Mouse (Mus musculus): ENCODE measurements at regions not wholly inside any gene's neighbourhood (a gene's known extent, or its start where the extent isn't known, plus 50 kb on each side); places are given as distances from the start of the nearest gene placed in this dataset.

- Histone ChIP-seq H3K4me2 (ENCODE audit: low read depth, low read length, severe bottlenecking) (no peak overlapping the region), H3K4me1 (replicated peaks; ENCODE audit: control insufficient read depth, insufficient read depth, low read length) (peaks cover 10% of the 10 kb centered on the region), H3K9me3 (ENCODE audit: control insufficient read depth, low read length) (no peaks in the 10 kb centered on the region), H3K27me3 (ENCODE audit: control insufficient read depth, insufficient read depth, low read length) (no peaks in the 10 kb centered on the region), H3K9ac (ENCODE audit: low read length) (no peak overlapping the region), H3K36me3 (ENCODE audit: control insufficient read depth, insufficient read depth, low read length) (no peaks in the 10 kb centered on the region), H3K27ac (ENCODE audit: low read depth, low read length) (no peak overlapping the region), H3K4me3 (ENCODE audit: low read depth, low read length) (no peak overlapping the region)
- DNase-seq (ENCODE audit: low spot score), result no peak
- ATAC-seq (replicated peaks; ENCODE audit: low FRiP score), result peak; percentile 63
- WGBS, result 34% methylated on average over 5 of the region's 5 CpGs
Measured at GRCm38 (mm10) chr11:19073265-19073664, 54.5 kb upstream of the Meis1 start.

DNA sequence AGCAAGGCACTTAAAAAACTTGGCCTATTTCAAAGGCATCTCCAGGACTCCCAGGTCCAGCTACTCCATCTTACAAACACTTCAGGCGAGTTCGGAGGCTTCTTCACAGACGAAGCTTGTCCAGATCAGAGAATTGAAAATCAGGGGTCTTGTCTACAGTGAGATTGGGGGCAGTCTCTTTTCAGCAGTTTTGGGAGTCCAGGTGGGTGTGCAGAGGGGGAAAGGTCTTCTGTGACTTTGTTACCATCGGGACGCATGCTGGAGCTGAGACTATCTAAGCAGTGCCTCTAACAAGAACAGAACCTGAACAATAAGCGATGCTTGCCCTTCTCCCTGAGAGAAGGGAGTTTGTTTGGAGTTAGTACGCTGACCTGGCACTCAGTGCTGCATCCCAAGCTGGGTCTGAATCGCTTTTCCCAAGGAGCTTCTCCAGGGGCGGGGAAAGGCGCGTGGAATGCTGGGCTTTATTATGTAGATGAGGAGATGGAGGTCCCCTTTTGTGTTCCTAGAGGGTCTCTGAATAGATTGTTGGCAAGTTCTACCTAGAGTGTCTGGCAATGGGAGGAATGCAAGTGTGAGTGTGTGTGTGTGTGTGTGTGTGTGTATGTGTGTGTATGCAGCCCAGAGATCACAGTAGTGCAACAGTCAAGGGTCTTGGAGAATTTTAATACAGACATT lies 55.2 kb upstream of the Meis1 start:
- ATAC-seq (replicated peaks; ENCODE audit: low FRiP score) (peak; percentile 82), DNase-seq (ENCODE audit: low spot score) (peak; percentile 70)
- H3K27ac ChIP-seq (ENCODE audit: low read depth, low read length), result no peak overlapping the region

GRCm38 (mm10) chr11:19091101-19091857 lies 72.5 kb upstream of the Meis1 start:
- no peak overlapping the region for H3K27ac ChIP-seq (ENCODE audit: low read depth, low read length)
- H3K4me2 ChIP-seq (ENCODE audit: low read depth, low read length, severe bottlenecking), result no peak overlapping the region
- WGBS, result 85% methylated on average over 15 of the region's 15 CpGs
- ATAC-seq (replicated peaks; ENCODE audit: low FRiP score) (no peak), DNase-seq (ENCODE audit: low spot score) (no peak)
- no peak overlapping the region for H3K9ac ChIP-seq (ENCODE audit: low read length)
- H3K4me1 ChIP-seq (replicated peaks; ENCODE audit: control insufficient read depth, insufficient read depth, low read length), result peaks cover 8% of the 10 kb centered on the region
- no peaks in the 10 kb centered on the region for H3K36me3 ChIP-seq (ENCODE audit: control insufficient read depth, insufficient read depth, low read length)
- no peak overlapping the region for H3K4me3 ChIP-seq (ENCODE audit: low read depth, low read length)
- no peaks in the 10 kb centered on the region for H3K9me3 ChIP-seq (ENCODE audit: control insufficient read depth, low read length)
- peaks cover 37% of the 10 kb centered on the region for H3K27me3 ChIP-seq (ENCODE audit: control insufficient read depth, insufficient read depth, low read length)

More for the DNA sequence above, 55.2 kb upstream of the Meis1 start:
- Histone ChIP-seq H3K9me3 (ENCODE audit: control insufficient read depth, low read length) (no peaks in the 10 kb centered on the region), H3K27me3 (ENCODE audit: control insufficient read depth, insufficient read depth, low read length) (no peaks in the 10 kb centered on the region), H3K4me3 (ENCODE audit: low read depth, low read length) (no peak overlapping the region), H3K4me1 (replicated peaks; ENCODE audit: control insufficient read depth, insufficient read depth, low read length) (peaks cover 10% of the 10 kb centered on the region), H3K36me3 (ENCODE audit: control insufficient read depth, insufficient read depth, low read length) (no peaks in the 10 kb centered on the region), H3K9ac (ENCODE audit: low read length) (no peak overlapping the region; the same call in 1 of the 2 replicates), H3K4me2 (ENCODE audit: low read depth, low read length, severe bottlenecking) (no peak overlapping the region)
- WGBS, result 17% methylated on average over 11 of the region's 11 CpGs

DNA sequence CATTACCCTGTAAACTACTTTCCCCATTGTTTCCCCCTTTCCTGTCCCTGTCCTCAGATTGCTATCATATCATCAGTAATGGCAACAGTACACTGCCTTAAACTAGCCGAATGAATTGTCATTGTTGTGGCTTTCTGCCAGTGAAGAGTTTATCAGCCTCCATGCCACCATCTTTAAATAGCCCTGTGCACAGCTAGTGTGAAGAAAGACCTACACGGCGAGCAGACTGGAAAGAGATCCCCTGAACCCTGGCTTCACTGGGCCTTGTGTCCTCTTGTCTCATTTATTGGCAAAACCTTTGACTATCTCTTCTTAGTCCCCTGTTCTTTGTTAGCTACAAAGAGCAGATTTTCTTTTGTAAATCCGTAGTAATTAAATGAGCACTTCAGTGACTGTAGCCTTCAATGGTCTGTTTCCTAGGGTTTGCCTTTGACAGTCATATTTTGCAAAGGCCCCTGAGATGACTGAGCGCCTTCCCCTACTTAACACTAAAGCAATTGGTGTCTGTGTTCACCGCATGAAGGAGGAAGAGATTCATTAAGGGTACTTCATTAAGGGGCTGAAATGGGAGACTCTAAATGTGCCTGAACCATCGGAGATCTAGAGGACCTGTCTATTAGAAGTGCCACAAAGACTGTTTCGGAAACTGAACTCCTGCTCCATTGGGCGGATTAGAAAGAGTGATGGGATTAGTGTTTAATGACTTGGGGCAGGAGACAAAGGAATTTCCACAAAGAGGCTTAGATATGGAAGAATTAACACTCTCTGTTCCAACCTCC lies 74.4 kb upstream of the Meis1 start:
- no peak overlapping the region for H3K4me2 ChIP-seq (ENCODE audit: low read depth, low read length, severe bottlenecking)
- peak; percentile 83 for ATAC-seq (replicated peaks; ENCODE audit: low FRiP score)
- DNase-seq (ENCODE audit: low spot score), result peak; percentile 55
- no peak overlapping the region for H3K9ac ChIP-seq (ENCODE audit: low read length)
- no peaks in the 10 kb centered on the region for H3K9me3 ChIP-seq (ENCODE audit: control insufficient read depth, low read length)
- no peak overlapping the region for H3K27ac ChIP-seq (ENCODE audit: low read depth, low read length)
- H3K4me3 ChIP-seq (ENCODE audit: low read depth, low read length), result no peak overlapping the region
- WGBS, result 14% methylated on average over 9 of the region's 9 CpGs
- peaks cover 50% of the 10 kb centered on the region for H3K27me3 ChIP-seq (ENCODE audit: control insufficient read depth, insufficient read depth, low read length)
- H3K36me3 ChIP-seq (ENCODE audit: control insufficient read depth, insufficient read depth, low read length), result no peaks in the 10 kb centered on the region
- H3K4me1 ChIP-seq (replicated peaks; ENCODE audit: control insufficient read depth, insufficient read depth, low read length), result peaks cover 8% of the 10 kb centered on the region

DNA sequence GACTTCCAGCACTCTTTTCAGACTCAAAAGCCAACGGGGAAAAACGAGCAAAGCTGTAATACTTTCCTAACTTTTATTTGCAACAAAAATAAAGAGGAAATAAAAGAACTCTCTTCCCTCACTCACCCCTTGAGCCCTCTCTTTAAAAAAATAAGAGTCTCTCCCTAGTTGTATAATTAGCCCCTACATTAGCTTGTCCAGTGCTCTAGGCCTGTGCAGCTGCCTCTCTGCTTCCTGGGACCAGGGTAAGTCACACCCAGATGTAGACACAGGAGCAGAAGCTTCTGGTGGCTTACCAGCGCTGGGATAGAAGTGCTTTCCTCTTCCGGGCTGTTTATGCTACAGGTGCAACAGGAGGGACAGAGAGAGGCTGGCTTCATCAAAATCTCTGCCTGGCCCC lies 75.0 kb upstream of the Meis1 start:
- 12% methylated on average over 4 of the region's 4 CpGs for WGBS
- Histone ChIP-seq H3K4me2 (ENCODE audit: low read depth, low read length, severe bottlenecking) (no peak overlapping the region), H3K4me1 (replicated peaks; ENCODE audit: control insufficient read depth, insufficient read depth, low read length) (peaks cover 8% of the 10 kb centered on the region), H3K36me3 (ENCODE audit: control insufficient read depth, insufficient read depth, low read length) (no peaks in the 10 kb centered on the region), H3K27ac (ENCODE audit: low read depth, low read length) (no peak overlapping the region), H3K27me3 (ENCODE audit: control insufficient read depth, insufficient read depth, low read length) (peaks cover 53% of the 10 kb centered on the region), H3K9ac (ENCODE audit: low read length) (no peak overlapping the region), H3K4me3 (ENCODE audit: low read depth, low read length) (no peak overlapping the region), H3K9me3 (ENCODE audit: control insufficient read depth, low read length) (no peaks in the 10 kb centered on the region)
- ATAC-seq (replicated peaks; ENCODE audit: low FRiP score) (peak; percentile 70), DNase-seq (ENCODE audit: low spot score) (no peak)

DNA sequence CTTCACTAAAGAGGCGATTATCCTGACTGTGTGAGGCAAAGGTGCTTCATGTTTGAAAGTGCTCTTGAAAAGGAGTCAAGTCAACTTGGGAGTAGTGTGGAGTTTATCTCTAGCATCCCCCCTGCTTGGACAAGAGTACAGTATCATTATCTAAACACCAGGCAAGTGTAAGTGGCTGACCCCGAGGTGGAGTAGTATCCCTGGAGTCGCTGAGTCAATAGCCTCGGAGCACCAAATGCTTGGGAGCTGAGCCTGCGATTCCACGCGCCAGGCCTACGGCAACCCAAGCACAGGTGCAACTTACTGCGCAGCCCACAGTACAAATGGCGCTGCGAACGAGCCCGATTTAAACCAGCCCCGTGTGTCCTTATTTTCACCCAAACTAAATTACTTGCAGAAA lies 75.4 kb upstream of the Meis1 start:
- peaks cover 53% of the 10 kb centered on the region for H3K27me3 ChIP-seq (ENCODE audit: control insufficient read depth, insufficient read depth, low read length)

GRCm38 (mm10) chr11:19102981-19103568 lies 84.3 kb upstream of the Meis1 start:
- Histone ChIP-seq H3K9me3 (ENCODE audit: control insufficient read depth, low read length) (no peaks in the 10 kb centered on the region), H3K4me2 (ENCODE audit: low read depth, low read length, severe bottlenecking) (no peak overlapping the region), H3K4me3 (ENCODE audit: low read depth, low read length) (no peak overlapping the region), H3K36me3 (ENCODE audit: control insufficient read depth, insufficient read depth, low read length) (no peaks in the 10 kb centered on the region), H3K27ac (ENCODE audit: low read depth, low read length) (no peak overlapping the region), H3K27me3 (ENCODE audit: control insufficient read depth, insufficient read depth, low read length) (peaks cover 18% of the 10 kb centered on the region), H3K4me1 (replicated peaks; ENCODE audit: control insufficient read depth, insufficient read depth, low read length) (no peaks in the 10 kb centered on the region; the same call in 1 of the 2 replicates), H3K9ac (ENCODE audit: low read length) (no peak overlapping the region)
- 23% methylated on average over 7 of the region's 7 CpGs for WGBS
- DNase-seq (ENCODE audit: low spot score), result no peak
- no peak for ATAC-seq (replicated peaks; ENCODE audit: low FRiP score)

More for the DNA sequence above, 75.4 kb upstream of the Meis1 start:
- Histone ChIP-seq H3K4me2 (ENCODE audit: low read depth, low read length, severe bottlenecking) (no peak overlapping the region), H3K9ac (ENCODE audit: low read length) (no peak overlapping the region), H3K9me3 (ENCODE audit: control insufficient read depth, low read length) (no peaks in the 10 kb centered on the region), H3K4me1 (replicated peaks; ENCODE audit: control insufficient read depth, insufficient read depth, low read length) (peaks cover 8% of the 10 kb centered on the region), H3K4me3 (ENCODE audit: low read depth, low read length) (no peak overlapping the region), H3K27ac (ENCODE audit: low read depth, low read length) (no peak overlapping the region), H3K36me3 (ENCODE audit: control insufficient read depth, insufficient read depth, low read length) (no peaks in the 10 kb centered on the region)
- ATAC-seq (replicated peaks; ENCODE audit: low FRiP score) (no peak), DNase-seq (ENCODE audit: low spot score) (peak; percentile 53)
- 56% methylated on average over 14 of the region's 14 CpGs for WGBS

DNA sequence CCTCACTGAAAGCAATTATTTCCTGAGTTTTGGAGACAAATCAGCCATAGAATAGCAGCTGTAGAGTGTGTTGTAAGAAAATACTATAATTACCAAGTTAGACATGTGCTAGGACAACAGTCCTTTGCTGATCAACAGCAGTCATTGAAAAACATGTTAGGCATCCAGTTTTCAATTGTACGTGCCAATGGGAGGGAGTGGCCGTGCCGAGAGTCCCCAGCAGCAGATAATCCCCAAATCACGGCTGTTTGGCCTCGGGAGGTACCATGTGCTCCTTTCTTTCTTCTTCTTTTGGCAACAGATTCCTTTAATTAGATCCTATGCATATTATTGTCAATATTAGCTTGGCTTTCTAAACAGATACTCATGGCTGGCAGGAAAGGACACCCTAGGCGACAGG lies 88.4 kb upstream of the Meis1 start:
- Histone ChIP-seq H3K9me3 (ENCODE audit: control insufficient read depth, low read length) (no peaks in the 10 kb centered on the region), H3K36me3 (ENCODE audit: control insufficient read depth, insufficient read depth, low read length) (no peaks in the 10 kb centered on the region), H3K27ac (ENCODE audit: low read depth, low read length) (no peak overlapping the region), H3K4me1 (replicated peaks; ENCODE audit: control insufficient read depth, insufficient read depth, low read length) (no peaks in the 10 kb centered on the region; the same call in 1 of the 2 replicates), H3K4me3 (ENCODE audit: low read depth, low read length) (no peak overlapping the region), H3K9ac (ENCODE audit: low read length) (no peak overlapping the region), H3K4me2 (ENCODE audit: low read depth, low read length, severe bottlenecking) (no peak overlapping the region), H3K27me3 (ENCODE audit: control insufficient read depth, insufficient read depth, low read length) (peaks cover 22% of the 10 kb centered on the region; the same call in 1 of the 2 replicates)
- no peak for ATAC-seq (replicated peaks; ENCODE audit: low FRiP score)
- DNase-seq (ENCODE audit: low spot score), result no peak
- WGBS, result 27% methylated on average over 6 of the region's 6 CpGs
